Mouse (Mus musculus) lung, adult 2 months (tissue): ENCODE results near the gene Pan3.

Experiments used
- CTCF ChIP-seq: fragments of 200-500 bp; IDR thresholded peaks from 2 replicates; pipeline ENCODE4 v1.5.1; 2011; ENCODE audit warnings: mild to moderate bottlenecking, low read length, control low read depth; ENCODE audit not compliant: insufficient read depth
- POLR2A ChIP-seq: fragments of 200-500 bp; IDR thresholded peaks from 2 replicates; pipeline ENCODE4 v1.6.1; 2011; ENCODE audit warnings: low read depth, mild to moderate bottlenecking, control low read depth, low read length, borderline replicate concordance; ENCODE audit errors: extremely low read depth

GRCm38 (mm10) chr5:147389052-147389451 lies 40.9 kb upstream of the Pan3 start:
- TF ChIP-seq CTCF, result no peak
- TF ChIP-seq POLR2A, result no peak
